Mouse (Mus musculus) ovary, postnatal 14 days (tissue): ENCODE results near the gene Aco1.

Experiments used
- DNase-seq: peaks from one replicate; pipeline ENCODE4 v3.0.0; 2022; ENCODE audit warnings: low spot score

The Aco1 gene

DNA sequence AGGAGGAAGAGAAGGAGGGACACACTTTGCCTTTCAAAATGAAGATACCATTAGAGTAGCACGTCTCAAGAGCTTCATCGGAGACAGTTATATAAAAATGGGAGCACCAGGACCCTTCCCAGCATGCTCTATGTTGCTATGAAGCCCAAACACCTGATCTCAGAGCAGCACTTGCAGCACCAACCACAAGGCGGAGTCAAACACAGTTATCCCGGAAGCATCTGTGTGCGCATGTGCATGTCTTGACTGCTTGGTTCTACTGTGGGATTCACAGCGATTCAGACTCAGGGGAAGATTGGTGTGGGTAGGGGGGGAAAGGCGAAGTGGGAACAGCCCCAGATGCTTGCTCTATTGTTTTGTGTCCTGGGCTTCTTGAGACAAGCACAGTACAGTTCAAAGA, 75.5 kb downstream of the Aco1 start:
- DNase-seq, result peak; percentile 25

- no peak for DNase-seq
These were observed 77.6 kb downstream of the Aco1 start for GRCm38 (mm10) chr4:40220437-40220836.

DNA sequence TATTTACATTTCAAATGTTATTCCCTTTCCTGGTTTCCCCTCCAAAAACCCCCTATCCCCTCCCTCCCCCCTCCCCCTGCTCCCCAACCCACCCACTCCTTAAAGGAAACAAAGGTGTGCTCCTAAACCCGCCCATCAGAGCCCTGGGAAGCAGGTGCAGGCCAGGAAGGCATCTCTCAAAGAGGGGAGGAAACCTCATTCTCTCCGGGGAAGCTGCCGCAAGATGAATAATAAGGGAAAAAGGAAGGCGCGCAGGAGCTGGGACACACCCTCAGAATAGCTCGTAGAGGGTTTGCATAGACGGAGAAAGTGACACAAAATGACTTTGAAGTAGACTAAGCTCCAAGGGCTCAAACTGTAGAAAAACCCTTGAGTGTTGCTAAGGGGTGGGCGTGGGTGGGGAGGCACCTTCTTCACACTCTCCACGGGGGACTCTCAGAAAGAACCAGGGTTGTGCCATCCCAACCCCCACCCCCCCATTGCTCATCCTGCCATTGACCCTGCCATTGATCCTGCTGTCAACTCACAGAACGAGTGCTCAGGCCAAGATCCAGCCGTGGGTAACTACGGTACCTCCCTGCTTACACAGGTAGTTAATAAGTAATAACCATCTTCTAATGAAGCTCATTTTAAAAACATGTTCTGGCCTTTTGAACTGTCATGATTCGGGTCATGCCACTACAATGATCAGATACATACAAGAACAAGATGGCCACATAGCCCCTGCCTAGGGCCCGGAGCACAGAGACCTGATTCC, 78.3 kb downstream of the Aco1 start:
- DNase-seq, result no peak

DNA sequence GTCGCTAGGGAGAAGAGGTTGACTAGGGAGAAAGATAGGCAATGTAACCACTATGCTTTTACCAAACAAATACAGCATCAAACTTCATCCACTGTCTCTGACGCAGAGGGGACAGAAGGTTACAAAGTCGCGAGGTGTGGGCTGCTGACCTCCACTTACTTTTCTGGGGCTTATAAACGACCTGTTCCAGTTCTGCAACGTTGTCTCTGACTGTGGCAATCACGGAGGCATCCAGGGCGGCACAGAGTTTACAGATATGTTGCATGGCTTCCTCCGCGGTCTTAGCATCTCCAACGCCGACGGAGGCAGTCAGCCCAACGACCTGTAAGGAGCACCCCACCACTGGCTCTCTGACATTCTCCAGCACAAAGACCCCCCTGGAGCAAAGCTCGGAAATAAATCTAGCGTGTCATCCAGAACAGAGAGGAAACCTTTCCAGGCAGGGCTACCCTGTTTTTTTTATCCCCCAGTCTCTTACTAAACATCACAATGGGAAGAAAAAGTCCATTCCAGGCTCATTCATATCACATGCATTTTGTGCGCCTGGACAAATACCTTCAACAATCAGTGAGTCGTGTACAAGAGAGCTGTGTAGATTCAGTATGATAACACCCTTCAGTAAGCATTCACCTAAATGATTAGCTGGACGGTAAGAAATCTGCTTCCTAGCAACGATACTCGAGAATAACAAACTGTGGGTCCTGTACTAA, 79.2 kb downstream of the Aco1 start:
- no peak for DNase-seq

DNA sequence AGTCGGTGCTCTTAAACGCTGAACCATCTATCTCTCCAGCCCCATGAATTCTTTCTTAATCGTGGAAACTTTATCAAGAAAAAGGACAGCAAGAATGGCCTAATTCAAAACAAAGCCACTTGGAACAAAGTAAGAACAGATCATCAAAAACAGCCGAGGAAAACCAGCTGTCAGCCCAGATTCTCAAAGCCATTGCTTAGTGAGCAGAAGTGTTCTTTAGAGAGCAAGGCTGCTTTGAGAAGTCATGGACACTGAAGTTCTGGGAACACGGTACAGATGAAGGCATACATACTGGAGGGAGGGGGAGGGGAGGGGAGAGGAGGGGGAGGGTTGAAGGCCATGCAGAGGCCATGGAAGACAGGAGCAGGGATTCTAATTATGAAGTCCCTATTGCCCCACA, 83.2 kb downstream of the Aco1 start:
- no peak for DNase-seq

DNA sequence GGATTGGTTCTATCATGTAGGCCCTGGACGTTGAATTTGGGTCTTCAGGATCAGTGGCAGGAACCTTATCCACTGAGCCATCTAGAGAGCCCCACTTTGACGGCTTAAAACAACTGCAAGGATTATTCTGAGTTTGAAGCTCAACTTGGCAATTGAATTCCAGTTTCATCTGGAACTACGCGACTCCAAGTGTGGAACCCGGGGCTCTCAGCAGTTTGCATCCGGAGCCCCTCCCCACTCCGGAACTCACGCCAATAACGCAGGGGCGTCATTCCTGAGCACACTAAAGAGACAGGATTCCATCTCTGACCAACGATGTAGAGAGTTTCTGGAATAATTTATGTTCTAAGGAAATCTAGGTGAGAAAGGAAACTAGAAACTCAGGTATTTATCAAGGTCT, 84.2 kb downstream of the Aco1 start:
- no peak for DNase-seq

DNA sequence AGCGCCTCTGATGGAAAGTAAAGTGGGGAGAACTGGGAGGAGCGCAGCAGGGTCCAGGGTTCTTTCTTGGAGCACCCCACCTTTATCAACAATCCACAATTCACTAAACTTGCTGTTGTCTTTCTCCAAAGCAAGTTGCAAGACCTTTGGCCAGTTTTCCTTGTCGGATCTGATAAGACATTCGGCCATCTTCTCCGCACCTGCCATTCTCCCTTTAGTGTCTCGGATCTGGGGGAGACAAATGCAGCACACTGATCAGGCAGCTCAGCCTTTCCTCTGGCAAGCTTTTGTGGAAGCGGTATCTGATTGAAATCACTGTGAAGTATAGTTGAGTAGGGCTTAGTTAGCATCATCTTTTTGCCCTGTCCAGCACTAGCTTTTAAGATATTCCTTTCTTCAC, 85.0 kb downstream of the Aco1 start:
- no peak for DNase-seq

GRCm38 (mm10) chr4:40229723-40230122, 86.8 kb downstream of the Aco1 start:
- DNase-seq, result no peak

DNA sequence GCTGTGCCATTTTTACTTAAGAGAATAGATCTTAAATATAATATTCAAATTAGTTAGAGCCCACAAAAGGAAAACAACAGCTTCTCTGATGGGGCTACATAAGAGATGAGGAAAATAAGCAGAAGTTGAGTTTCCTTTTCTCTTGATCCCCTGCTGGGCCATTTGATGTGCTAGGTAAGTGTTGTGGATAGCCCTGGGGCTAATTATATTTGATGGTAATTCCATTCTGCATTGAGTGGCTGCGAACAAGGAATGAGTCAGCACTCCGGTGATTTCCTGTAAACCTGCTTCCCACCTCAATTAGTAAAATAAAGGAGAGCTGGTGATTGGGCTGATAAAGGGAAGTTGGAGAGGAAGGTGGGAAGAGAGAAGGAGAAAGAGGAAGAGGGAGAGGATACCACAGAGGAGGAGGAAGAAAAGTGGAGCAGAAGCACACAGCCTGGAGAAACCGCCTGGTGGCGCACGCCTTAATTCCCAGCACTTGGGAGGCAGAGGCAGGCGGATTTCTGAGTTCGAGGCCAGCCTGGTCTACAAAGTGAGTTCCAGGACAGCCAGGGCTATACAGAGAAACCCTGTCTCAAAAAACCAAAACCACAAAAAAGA, 90.3 kb downstream of the Aco1 start:
- no peak for DNase-seq

DNA sequence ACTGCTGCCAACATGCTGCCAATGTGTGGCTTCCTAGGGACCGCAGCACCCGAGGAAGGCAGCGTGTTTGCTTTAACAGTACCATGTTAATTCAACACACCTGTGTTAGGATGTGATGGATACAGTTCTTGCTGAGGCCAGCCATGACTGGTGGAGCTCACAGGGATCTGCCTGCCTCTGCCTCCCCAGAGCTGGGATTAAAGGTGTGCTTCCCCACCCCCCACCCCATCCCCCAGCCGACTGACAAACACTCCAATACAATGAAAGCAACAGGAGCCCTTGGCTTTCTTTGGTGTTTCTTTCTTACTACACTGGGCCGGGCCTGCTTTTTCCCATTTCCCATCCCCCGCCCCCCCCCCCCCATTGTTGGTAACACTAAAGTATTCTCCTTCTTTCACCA, 91.4 kb downstream of the Aco1 start:
- no peak for DNase-seq

DNA sequence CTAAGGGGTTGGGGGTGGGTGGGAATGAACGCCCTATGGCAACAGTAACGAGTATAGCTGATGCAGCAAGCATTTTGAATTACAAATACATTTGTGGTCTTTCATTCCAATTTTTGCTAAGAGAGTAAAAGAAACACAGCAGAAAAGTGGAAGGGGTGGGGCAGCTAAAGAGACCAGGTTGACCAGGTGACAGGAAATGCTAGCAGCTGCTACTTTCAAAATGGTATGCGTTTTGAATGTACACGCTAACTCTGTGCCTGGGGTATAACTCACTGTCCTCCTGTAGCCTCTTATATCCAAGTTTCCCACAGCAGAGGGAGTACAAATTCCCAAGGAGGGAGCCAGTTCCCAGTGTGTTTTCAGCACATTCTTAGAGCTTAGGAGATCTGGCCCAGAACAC, 93.9 kb downstream of the Aco1 start:
- no peak for DNase-seq

GRCm38 (mm10) chr4:40238483-40239408, 95.9 kb downstream of the Aco1 start:
- peak; percentile 27 for DNase-seq

DNA sequence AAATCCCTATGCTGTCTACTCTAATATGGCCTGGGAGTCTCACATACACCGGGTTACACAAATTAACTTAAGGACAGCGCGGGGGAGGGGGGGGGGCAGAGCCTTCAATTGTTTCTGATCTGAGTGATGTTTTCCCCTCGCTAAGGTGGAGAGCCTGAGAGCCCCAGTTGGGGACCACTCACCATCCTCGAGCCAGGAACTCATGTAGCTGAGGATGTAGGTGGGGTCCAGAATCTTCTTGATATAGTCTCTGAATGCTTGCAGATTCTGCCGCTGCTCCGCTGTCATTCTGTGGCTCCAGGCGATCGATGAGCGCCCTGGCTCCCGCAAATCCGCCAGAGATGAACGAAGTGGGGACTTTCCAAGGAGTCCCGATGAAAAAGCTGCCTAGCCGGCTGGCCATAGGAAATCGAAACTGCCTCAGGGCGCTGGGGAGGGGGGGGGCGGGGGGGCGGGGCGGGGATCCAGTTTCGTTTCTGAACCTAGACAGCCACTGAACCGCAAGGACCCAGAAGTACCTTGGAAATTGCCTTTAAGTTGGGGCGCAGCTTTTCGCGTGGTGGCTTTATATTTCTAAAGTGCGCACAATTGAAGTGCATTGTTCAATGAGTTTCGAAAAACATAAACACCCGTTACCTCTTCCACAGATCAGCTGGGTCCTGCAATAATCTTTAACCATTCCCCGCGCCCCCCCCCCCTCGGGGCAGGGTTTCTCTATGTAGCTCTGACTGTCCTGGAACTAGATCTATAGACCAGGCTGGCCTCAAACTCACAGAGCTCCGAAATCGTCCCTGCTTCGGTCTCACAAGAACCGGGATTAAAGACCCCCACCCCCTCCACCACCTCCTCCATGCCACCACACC, 96.8 kb downstream of the Aco1 start, which contains the start of gene Ddx58:
Gene Ddx58, minus strand, starts transcription at position 420 of the 863 bp plus-strand sequence.
- DNase-seq, result peak; percentile 19

- DNase-seq, result no peak
These were observed 97.4 kb downstream of the Aco1 start for GRCm38 (mm10) chr4:40240272-40240744.

- no peak for DNase-seq
These were observed 99.0 kb downstream of the Aco1 start for GRCm38 (mm10) chr4:40241928-40242327.

GRCm38 (mm10) chr4:40243006-40243405, 100.1 kb downstream of the Aco1 start:
- no peak for DNase-seq

GRCm38 (mm10) chr4:40244035-40244434, 101.2 kb downstream of the Aco1 start:
- no peak for DNase-seq
